In genomic region chr15:97517926-97518325, GRCm38 (mm10) we compare ENCODE assay signal across 14 mouse cellular contexts.
DNase-seq lines count a peak whose midpoint lies in the region; ATAC-seq and TF ChIP-seq lines count a peak whose summit lies in the region.
"Had no signal": no experiment of that assay in that cellular context is flagged by ENCODE, and none has a peak within 500 bp of the region (broad histone marks: within the 10 kb centered on the region; RNA-seq: fewer than 3 reads in every experiment).

No protein-coding gene starts in this region.

- intact Hi-C loops in left cerebral cortex, postnatal 4 days (cut with DNase I) = no loop called here

- no peak for ATAC-seq in midbrain, postnatal 0 days (ENCODE audit: low FRiP score)

- peaks cover 19% of the 10 kb centered on the region for H3K4me1 ChIP-seq in hindbrain, embryonic 10.5 days (replicated peaks)
- peaks cover 3% of the 10 kb centered on the region; the same call in 1 of the 2 replicates for H3K4me1 ChIP-seq in midbrain, postnatal 0 days (ENCODE audit: insufficient read depth, low read length)
- H3K4me1 ChIP-seq: heart, embryonic 13.5 days; limb, embryonic 12.5 days had no signal

- 51% methylated on average over 10 of the region's 10 CpGs for WGBS in hindbrain, embryonic 10.5 days
- WGBS in midbrain, postnatal 0 days = 51% methylated on average over 10 of the region's 10 CpGs

- no peaks in the 10 kb centered on the region for H3K36me3 ChIP-seq in hindbrain, embryonic 10.5 days
- no peaks in the 10 kb centered on the region for H3K36me3 ChIP-seq in midbrain, postnatal 0 days (ENCODE audit: insufficient read depth, low read length)
- H3K36me3 ChIP-seq: heart, embryonic 13.5 days; limb, embryonic 12.5 days had no signal

- no peak overlapping the region for H3K9ac ChIP-seq in midbrain, postnatal 0 days (replicated peaks; ENCODE audit: low read length, poor library complexity, severe bottlenecking)
- H3K9ac ChIP-seq: heart, embryonic 13.5 days; limb, embryonic 12.5 days had no signal

- peak; percentile 43 for DNase-seq in left cerebral cortex, postnatal 4 days
- no peak for DNase-seq in left cerebral cortex, adult 8-10 months (ENCODE audit: low spot score in 2 of 2)
- DNase-seq in adrenal gland, postnatal 36 days = peak; percentile 36 to 37
- peak; percentile 45 for DNase-seq in hindbrain, embryonic 10.5 days (ENCODE audit: low spot score)
- DNase-seq in midbrain, postnatal 0 days (ENCODE audit: low spot score) = peak; percentile 52
- no peak for DNase-seq in frontal cortex, postnatal 36 days (ENCODE audit: low spot score in 2 of 2)
- DNase-seq in natural killer cell, adult 2 months (ENCODE audit: low spot score in 2 of 2) = no peak
- DNase-seq in layer of hippocampus, postnatal 14 days (ENCODE audit: low spot score in 2 of 2) = no peak
- DNase-seq: gastrocnemius, adult 2 months; lung, postnatal 36 days; spleen, adult 18-20 months; thymus, postnatal 14 days had no signal

- no peaks in the 10 kb centered on the region for H3K27me3 ChIP-seq in hindbrain, embryonic 10.5 days (ENCODE audit: insufficient read depth, poor library complexity, severe bottlenecking)
- no peaks in the 10 kb centered on the region for H3K27me3 ChIP-seq in midbrain, postnatal 0 days (ENCODE audit: insufficient read depth, low read length)
- H3K27me3 ChIP-seq: heart, embryonic 13.5 days; limb, embryonic 12.5 days had no signal

- 0 out of 2 replicates have a peak overlapping the region, but pooled peaks have one; percentile 8 for H3K27ac ChIP-seq in hindbrain, embryonic 10.5 days
- H3K27ac ChIP-seq in midbrain, postnatal 0 days (ENCODE audit: low read depth, low read length) = no peak overlapping the region; the same call in 1 of the 2 replicates
- H3K27ac ChIP-seq: gastrocnemius, adult 2 months; heart, embryonic 13.5 days; limb, embryonic 12.5 days had no signal

- no peaks in the 10 kb centered on the region for H3K9me3 ChIP-seq in hindbrain, embryonic 10.5 days
- H3K9me3 ChIP-seq in midbrain, postnatal 0 days (ENCODE audit: low read length) = no peaks in the 10 kb centered on the region
- H3K9me3 ChIP-seq: heart, embryonic 13.5 days; limb, embryonic 12.5 days had no signal

- no peak overlapping the region for H3K4me3 ChIP-seq in hindbrain, embryonic 10.5 days
- H3K4me3 ChIP-seq in midbrain, postnatal 0 days (ENCODE audit: low read depth, low read length) = no peak overlapping the region
- H3K4me3 ChIP-seq: gastrocnemius, adult 2 months; heart, embryonic 13.5 days; limb, embryonic 12.5 days had no signal

- H3K4me2 ChIP-seq in midbrain, postnatal 0 days (ENCODE audit: low read depth, low read length, poor library complexity, severe bottlenecking) = no peak overlapping the region
- H3K4me2 ChIP-seq: heart, embryonic 13.5 days; limb, embryonic 12.5 days had no signal

- TF ChIP-seq CTCF in midbrain, postnatal 0 days (IDR thresholded peaks at IDR 0.05) = no peak

Comparison
In these comparisons a context has a peak if more than half of its experiments do, and no peak if none do; other contexts are left out.
1. DNase-seq: peak in left cerebral cortex, postnatal 4 days (single experiment), adrenal gland, postnatal 36 days (2 of 2), hindbrain, embryonic 10.5 days (single experiment) and midbrain, postnatal 0 days (single experiment); none in left cerebral cortex, adult 8-10 months (0 of 2), frontal cortex, postnatal 36 days (0 of 2), natural killer cell, adult 2 months (0 of 2) and layer of hippocampus, postnatal 14 days (0 of 2).